ENCODE assay signal across 9 mouse cellular contexts in genomic region chr6:71012823-71013461, GRCm38 (mm10). TPM values are rescaled to one million over a fixed set of nuclear protein-coding genes. Genes with fewer than 3 reads are reported as not detected.
DNase-seq lines count a peak whose midpoint lies in the region; ATAC-seq and TF ChIP-seq lines count a peak whose summit lies in the region.
"Had no signal": no experiment of that assay in that cellular context is flagged by ENCODE, and none has a peak within 500 bp of the region (broad histone marks: within the 10 kb centered on the region; RNA-seq: fewer than 3 reads in every experiment).

No protein-coding gene starts in this region.

- DNase-seq in gastrocnemius, adult 2 months, result peak; percentile 27
- DNase-seq in gastrocnemius, postnatal 36 days, result no peak
- peak; percentile 11 to 31 for DNase-seq in heart, postnatal 14 days
- DNase-seq in layer of hippocampus, adult 11-12 months (ENCODE audit: low spot score), result peak; percentile 38
- DNase-seq in thymus, postnatal 14 days, result peak; percentile 42

- H3K4me1 ChIP-seq in embryonic facial prominence, embryonic 12.5 days, result no peaks in the 10 kb centered on the region; the same call in 1 of the 2 replicates
- no peaks in the 10 kb centered on the region for H3K4me1 ChIP-seq in liver, embryonic 16.5 days (ENCODE audit: control insufficient read depth, low read depth, low read length)
- peaks cover 3% of the 10 kb centered on the region; the same call in 1 of the 2 replicates for H3K4me1 ChIP-seq in neural tube, embryonic 13.5 days (replicated peaks)

- under 1% methylated on average over 38 of the region's 38 CpGs for WGBS in embryonic facial prominence, embryonic 12.5 days
- under 1% methylated on average over 37 of the region's 38 CpGs for whole genome bisulfite sequencing in liver, embryonic 16.5 days (ENCODE audit: insufficient replicate concordance)
- WGBS in neural tube, embryonic 13.5 days, result under 1% methylated on average over 38 of the region's 38 CpGs

- peaks cover 17% of the 10 kb centered on the region for H3K27me3 ChIP-seq in embryonic facial prominence, embryonic 12.5 days
- H3K27me3 ChIP-seq in liver, embryonic 16.5 days (ENCODE audit: control insufficient read depth, insufficient read depth, low read depth, low read length), result peaks cover 14% of the 10 kb centered on the region
- H3K27me3 ChIP-seq in neural tube, embryonic 13.5 days, result peaks cover 9% of the 10 kb centered on the region

- H3K4me3 ChIP-seq in gastrocnemius, adult 2 months, result peak overlapping the region; percentile 63
- H3K4me3 ChIP-seq in embryonic facial prominence, embryonic 12.5 days, result peak overlapping the region; percentile 49
- H3K4me3 ChIP-seq in liver, embryonic 16.5 days (ENCODE audit: low read depth, low read length), result peak overlapping the region; percentile 12
- peak overlapping the region; percentile 57 for H3K4me3 ChIP-seq in neural tube, embryonic 13.5 days

- H3K4me2 ChIP-seq in embryonic facial prominence, embryonic 12.5 days (replicated peaks), result peak overlapping the region; percentile 97
- peak overlapping the region; percentile 36 for H3K4me2 ChIP-seq in liver, embryonic 16.5 days (ENCODE audit: low read depth, low read length)
- H3K4me2 ChIP-seq in neural tube, embryonic 13.5 days, result peak overlapping the region; percentile 98

- intact Hi-C loops in gastrocnemius, adult 2 months (cut with DNase I), result no loop called here
- intact Hi-C loops in gastrocnemius, postnatal 36 days (cut with DNase I), result no loop called here
- intact Hi-C loops in heart, postnatal 14 days (cut with DNase I), result no loop called here

- H3K36me3 ChIP-seq in embryonic facial prominence, embryonic 12.5 days, result no peaks in the 10 kb centered on the region
- H3K36me3 ChIP-seq in liver, embryonic 16.5 days (ENCODE audit: control insufficient read depth, insufficient read depth), result no peaks in the 10 kb centered on the region
- H3K36me3 ChIP-seq in neural tube, embryonic 13.5 days, result no peaks in the 10 kb centered on the region

- H3K9ac ChIP-seq in embryonic facial prominence, embryonic 12.5 days, result peak overlapping the region; percentile 44
- H3K9ac ChIP-seq in liver, embryonic 16.5 days (ENCODE audit: low read depth, low read length), result no peak overlapping the region
- H3K9ac ChIP-seq in neural tube, embryonic 13.5 days, result peak overlapping the region; percentile 80

- no peak overlapping the region for H3K27ac ChIP-seq in gastrocnemius, adult 2 months
- no peak overlapping the region for H3K27ac ChIP-seq in embryonic facial prominence, embryonic 12.5 days
- H3K27ac ChIP-seq in liver, embryonic 16.5 days (ENCODE audit: low read length), result no peak overlapping the region
- H3K27ac ChIP-seq in neural tube, embryonic 13.5 days (replicated peaks), result peak overlapping the region; percentile 59

- peak; percentile 59 for TF ChIP-seq CTCF in gastrocnemius, adult 2 months (IDR thresholded peaks at IDR 0.05)

- no peaks in the 10 kb centered on the region for H3K9me3 ChIP-seq in embryonic facial prominence, embryonic 12.5 days
- H3K9me3 ChIP-seq in liver, embryonic 16.5 days (replicated peaks; ENCODE audit: control insufficient read depth, low read length), result no peaks in the 10 kb centered on the region
- H3K9me3 ChIP-seq in neural tube, embryonic 13.5 days, result no peaks in the 10 kb centered on the region

- peak; percentile 86 for ATAC-seq in embryonic facial prominence, embryonic 12.5 days (ENCODE audit: insufficient number of reproducible peaks, insufficient read depth, low FRiP score, low TSS enrichment)
- ATAC-seq in liver, embryonic 16.5 days (ENCODE audit: low read depth), result no peak
- ATAC-seq in neural tube, embryonic 13.5 days (ENCODE audit: low read depth), result peak; percentile 98

RNA-seq across cellular contexts. Expression of gene Foxi3, which starts 56.6 kb away (rescaled TPM):
- total RNA-seq in gastrocnemius, adult 2 months (2021), result not detected
- total RNA-seq in gastrocnemius, postnatal 36 days (2021), result not detected
- 1.3 and 1.7 TPM in 2 replicates for polyA plus RNA-seq in embryonic facial prominence, embryonic 12.5 days (2016; fragmentation: Nextera tagmentation; extraction: Ambion mirVana)
- not detected for total RNA-seq in heart, postnatal 14 days (2021)
- polyA plus RNA-seq in liver, embryonic 16.5 days (2015; fragmentation: Nextera tagmentation; extraction: Ambion mirVana), result not detected in 2 replicates
- not detected in 2 replicates for polyA plus RNA-seq in neural tube, embryonic 13.5 days (2015; fragmentation: Nextera tagmentation; extraction: Ambion mirVana)
- polyA plus RNA-seq: C2C12 had no signal

Comparison
In these comparisons a context has a peak if more than half of its experiments do, and no peak if none do; other contexts are left out.
1. DNase-seq: peak in gastrocnemius, adult 2 months (single experiment), heart, postnatal 14 days (2 of 2), layer of hippocampus, adult 11-12 months (single experiment) and thymus, postnatal 14 days (single experiment); none in gastrocnemius, postnatal 36 days (0 of 2).
2. H3K4me3 ChIP-seq: peak in every context shown above with its lines; median percentile 63 in gastrocnemius, adult 2 months; 57 in neural tube, embryonic 13.5 days; 49 in embryonic facial prominence, embryonic 12.5 days; 12 in liver, embryonic 16.5 days.
3. H3K4me2 ChIP-seq: peak in every context shown above with its lines; median percentile 98 in neural tube, embryonic 13.5 days; 97 in embryonic facial prominence, embryonic 12.5 days; 36 in liver, embryonic 16.5 days.